Mouse (Mus musculus) neural tube, embryonic 13.5 days (tissue): ENCODE results near the gene Zscan4-ps3. TPM values are rescaled to one million over a fixed set of nuclear protein-coding genes. Genes with fewer than 3 reads are reported as not detected.
"Not testable (repeated sequence)": the region's sequence is repeated elsewhere in the genome, so short reads cannot be mapped to it uniquely, and the experiment has no call there.

Experiments
- ATAC-seq: fragments of 200-750 bp; cut with Nextera tagmentation; 2 replicates; pipeline ENCODE4 v1.8.0; 2017; ENCODE audit warnings: low read depth, mild to moderate bottlenecking, moderate TSS enrichment, moderate library complexity
- H3K27ac ChIP-seq: fragments of 300-500 bp; sonication (generic); replicated peaks from 2 replicates; pipeline ENCODE4 v1.5.1; 2015; ENCODE audit warnings: moderate library complexity, mild to moderate bottlenecking, inconsistent platforms
- H3K27me3 ChIP-seq: fragments of 300-500 bp; sonication (generic); 2 replicates; pipeline ENCODE4 v1.6.1; 2015; ENCODE audit warnings: mild to moderate bottlenecking, inconsistent platforms
- H3K36me3 ChIP-seq: fragments of 300-500 bp; sonication (generic); 2 replicates; pipeline ENCODE4 v1.6.1; 2015; ENCODE audit warnings: mild to moderate bottlenecking, inconsistent platforms
- H3K4me1 ChIP-seq: fragments of 300-500 bp; sonication (generic); replicated peaks from 2 replicates; pipeline ENCODE4 v1.6.1; 2015; ENCODE audit warnings: inconsistent platforms
- H3K4me2 ChIP-seq: fragments of 300-500 bp; sonication (generic); 2 replicates; pipeline ENCODE4 v1.6.1; 2015; ENCODE audit warnings: inconsistent platforms, mild to moderate bottlenecking, moderate library complexity
- H3K4me3 ChIP-seq: fragments of 300-500 bp; sonication (generic); 2 replicates; pipeline ENCODE4 v1.5.1; 2015; ENCODE audit warnings: mild to moderate bottlenecking, inconsistent platforms
- H3K9ac ChIP-seq: fragments of 300-500 bp; sonication (generic); 2 replicates; pipeline ENCODE4 v1.6.1; 2015; ENCODE audit warnings: moderate library complexity, mild to moderate bottlenecking, inconsistent platforms
- H3K9me3 ChIP-seq: fragments of 300-500 bp; sonication (generic); 2 replicates; pipeline ENCODE4 v1.6.1; 2016; ENCODE audit warnings: inconsistent platforms
- WGBS: fragments of 180-500 bp; shearing (Covaris S2); methylation state at CpG from one replicate; pipeline ENCODE4 v1.1.7; 2015; 5-methylcytosine and 5-hydroxymethylcytosine counted together
- polyA plus RNA-seq: library from polyadenylated mRNA; unstranded; fragments of >200 nt; fragmentation: Nextera tagmentation; extraction: Ambion mirVana; gene quantifications from 2 replicates; pipeline ENCODE4 v1.2.1, GENCODE M21; 2015

The Zscan4-ps3 gene
- polyA plus RNA-seq = not detected in 2 replicates

DNA sequence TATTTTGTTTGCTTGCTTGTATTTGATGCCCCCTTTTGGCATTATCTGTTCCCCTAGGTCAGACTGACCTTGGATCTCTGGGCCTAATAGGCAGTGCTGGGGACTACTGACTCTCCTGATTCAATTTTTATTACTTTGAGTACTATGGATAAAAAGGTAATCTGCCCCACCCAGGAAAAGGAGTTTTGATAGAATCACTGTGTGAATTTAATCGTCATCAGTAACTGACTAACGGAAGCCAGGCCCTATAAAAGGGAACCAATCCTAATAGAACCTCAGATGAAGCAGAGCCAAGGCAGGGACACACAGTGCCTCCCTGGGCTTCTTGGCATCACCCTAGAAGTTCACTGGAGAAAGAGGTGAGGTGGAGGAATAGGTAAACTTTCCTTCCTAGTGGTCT, at the start of gene Zscan4-ps3:
Gene Zscan4-ps3, plus strand, starts transcription at position 301 of the 400 bp plus-strand sequence.
- H3K4me3 ChIP-seq, H3K9ac ChIP-seq, H3K9me3 ChIP-seq, H3K27ac ChIP-seq, H3K4me1 ChIP-seq, ATAC-seq, H3K27me3 ChIP-seq, H3K36me3 ChIP-seq, H3K4me2 ChIP-seq: not testable (repeated sequence)
- 87% methylated on average over 2 of the region's 2 CpGs for WGBS

DNA sequence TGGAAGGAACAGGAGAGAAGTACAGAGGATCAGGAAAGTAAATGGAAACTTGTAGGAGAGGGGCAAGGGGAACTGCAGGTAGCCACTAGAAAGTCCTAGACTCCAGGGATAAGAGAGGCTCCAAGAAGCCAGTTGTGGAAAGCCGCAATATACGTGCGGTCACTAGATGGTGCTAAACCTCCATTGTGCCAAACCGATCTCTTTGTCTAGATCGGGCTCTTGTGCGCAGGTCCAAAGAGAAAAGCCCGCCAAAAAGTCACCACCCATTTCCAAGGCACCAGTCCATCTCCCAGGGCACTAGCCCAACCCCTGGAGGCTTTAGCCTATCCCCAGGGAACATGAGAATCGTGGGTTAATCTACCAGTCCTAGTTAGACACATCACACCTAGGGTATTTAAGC, 8.0 kb downstream of the Zscan4-ps3 start:
- H3K36me3 ChIP-seq, H3K27ac ChIP-seq, ATAC-seq, H3K9ac ChIP-seq, H3K4me1 ChIP-seq, H3K4me3 ChIP-seq, H3K4me2 ChIP-seq, H3K27me3 ChIP-seq, H3K9me3 ChIP-seq: not testable (repeated sequence)
- WGBS = 11% methylated on average over 8 of the region's 8 CpGs

Other genes with a start within 250 kb of the Zscan4-ps3 start
- not detected in 2 replicates for gene Zscan4f, start 211.4 kb upstream of the Zscan4-ps3 start, polyA plus RNA-seq
- not detected in 2 replicates for gene Zscan4-ps2, start 95.0 kb upstream of the Zscan4-ps3 start, polyA plus RNA-seq
- not detected in 2 replicates for gene Vmn1r72, start 70.8 kb downstream of the Zscan4-ps3 start, polyA plus RNA-seq
- not detected in 2 replicates for gene Vmn1r73, start 121.0 kb downstream of the Zscan4-ps3 start, polyA plus RNA-seq
- not detected in 2 replicates for gene Vmn1r74, start 224.7 kb downstream of the Zscan4-ps3 start, polyA plus RNA-seq